Mouse (Mus musculus): ENCODE measurements around the gene Rap1a. TPM values are rescaled to one million over a fixed set of nuclear protein-coding genes. Genes with fewer than 3 reads are reported as not detected.

Gene Rap1a
- polyA plus RNA-seq, 2 experiments from 2014 or later, result 168 to 210 TPM

DNA sequence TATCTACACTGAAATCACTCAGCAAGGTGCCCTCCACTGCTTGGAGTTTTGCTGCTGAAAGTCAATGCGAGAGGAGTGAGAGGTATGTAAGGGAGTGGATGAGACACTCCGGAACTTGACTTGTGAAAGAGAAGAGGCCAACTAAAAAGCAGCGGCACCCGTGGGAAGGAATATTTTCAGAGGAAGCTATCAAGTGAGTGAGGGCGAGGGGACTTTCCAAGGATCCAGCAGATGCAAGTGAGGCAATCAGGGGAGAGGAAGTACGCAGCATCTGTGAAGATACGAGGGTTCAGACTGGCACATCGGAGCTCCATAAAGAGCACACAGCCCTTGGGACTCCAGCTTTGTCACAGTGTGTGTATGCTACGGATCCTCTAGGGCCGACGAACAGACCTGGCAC, 2.5 kb upstream of the Rap1a start:
- ATAC-seq, result peak; percentile 10

DNA sequence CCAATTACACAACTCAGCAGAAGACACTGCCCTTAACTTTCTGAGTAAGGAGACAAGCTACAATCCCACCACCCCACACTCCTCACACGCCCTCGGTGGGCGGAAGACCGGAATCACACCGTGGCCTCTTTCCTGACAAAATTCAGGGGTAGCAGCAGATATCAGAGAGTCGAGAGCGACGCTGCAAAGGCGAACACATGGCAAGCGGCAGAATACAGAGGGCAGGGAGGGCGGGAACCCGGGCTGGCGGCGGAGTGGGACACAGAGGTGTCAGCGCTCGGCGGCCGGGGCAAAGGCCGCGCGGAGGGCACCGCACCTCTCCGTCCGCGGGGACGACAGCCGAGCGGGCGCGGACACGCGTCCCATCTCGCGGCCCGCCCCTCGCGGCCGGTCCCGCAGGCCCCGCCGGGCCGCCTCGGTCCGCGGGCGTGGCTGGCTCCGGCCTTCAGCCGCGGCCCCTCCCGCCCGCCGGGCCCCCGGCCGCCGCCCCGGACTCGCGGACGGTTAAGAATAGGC, 403 bp downstream of the Rap1a start:
- no peak for ATAC-seq

DNA sequence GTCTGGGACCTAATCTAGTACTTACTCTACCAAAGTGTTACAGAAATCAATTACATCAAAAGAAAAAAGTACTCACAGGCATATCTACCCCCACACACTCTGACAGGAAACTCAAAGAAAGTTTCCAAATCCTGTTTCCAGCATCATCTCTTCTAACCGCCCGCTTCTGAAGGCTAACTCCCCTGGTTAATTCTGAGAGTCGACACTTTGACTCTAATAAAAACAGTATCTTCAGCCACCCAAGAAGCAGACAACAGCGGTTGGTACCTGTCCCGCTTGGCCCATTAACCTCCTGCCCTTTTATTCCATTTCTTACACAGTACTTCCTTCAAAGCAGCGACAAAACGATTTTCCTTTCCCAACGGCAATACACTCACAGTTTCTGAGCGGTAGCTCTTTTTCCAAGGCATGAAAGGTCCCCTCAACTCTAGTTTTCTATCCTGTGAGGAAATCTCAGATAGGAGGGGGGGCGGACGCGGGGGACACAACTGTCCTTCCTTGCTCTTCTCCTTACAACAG, 921 bp downstream of the Rap1a start:
- ATAC-seq, result peak; percentile 57

DNA sequence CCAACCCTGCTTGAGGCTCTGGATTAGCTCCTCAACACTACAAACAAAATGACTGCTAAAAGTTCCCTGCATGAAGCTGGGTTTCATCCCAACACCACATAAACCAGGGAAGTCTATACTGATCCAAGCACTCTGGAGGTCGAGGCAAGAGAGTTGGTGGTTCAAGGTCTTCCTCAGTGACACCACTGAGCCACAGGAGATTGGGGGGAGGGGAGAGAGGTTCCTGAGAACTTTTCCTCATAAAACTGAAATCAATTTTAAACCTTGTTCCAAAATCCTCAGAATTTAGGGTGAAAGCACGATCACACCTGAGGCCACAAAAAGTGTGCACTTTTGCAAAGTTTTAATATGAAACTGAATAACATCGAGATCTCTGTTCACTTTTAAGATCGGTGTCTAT, 1.8 kb downstream of the Rap1a start:
- ATAC-seq, result no peak

DNA sequence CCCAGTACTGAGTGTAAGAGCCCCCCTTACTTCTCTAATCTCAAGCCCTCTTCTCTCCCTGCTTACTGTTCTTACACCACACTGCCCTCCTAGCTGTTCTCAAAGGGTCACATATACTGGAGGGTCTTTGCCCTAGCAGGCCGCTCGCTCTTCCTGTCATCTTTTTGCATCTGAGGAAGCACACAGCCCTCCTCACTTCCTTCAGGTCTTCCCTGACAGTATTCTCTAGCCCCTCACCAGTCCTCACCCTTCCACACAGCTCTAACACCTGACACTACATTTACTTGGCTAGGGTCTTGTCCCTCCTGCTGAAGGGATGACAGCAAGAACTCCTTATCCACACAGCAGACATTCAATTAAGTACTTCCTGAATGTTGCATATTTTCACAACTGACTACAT, 2.4 kb downstream of the Rap1a start:
- ATAC-seq, result no peak

DNA sequence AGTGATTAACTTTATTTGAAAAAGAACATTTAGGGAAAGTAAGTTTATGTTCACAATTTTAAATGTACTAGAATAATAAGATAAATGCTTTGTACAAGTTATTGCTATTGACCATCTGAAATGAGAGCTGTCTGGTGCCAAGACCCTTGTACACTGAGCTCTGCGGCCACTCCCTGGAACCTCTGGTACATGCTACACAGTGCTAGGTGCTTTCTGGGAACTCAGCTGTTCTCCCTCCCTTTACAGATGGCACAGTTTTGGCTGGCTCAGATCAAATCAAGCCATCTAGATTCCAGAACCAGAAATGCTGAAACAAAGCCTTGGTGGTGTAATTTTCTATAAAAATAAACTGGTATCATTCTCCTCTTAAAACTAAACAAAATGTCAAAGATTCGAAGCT, 3.7 kb downstream of the Rap1a start:
- ATAC-seq, result no peak

DNA sequence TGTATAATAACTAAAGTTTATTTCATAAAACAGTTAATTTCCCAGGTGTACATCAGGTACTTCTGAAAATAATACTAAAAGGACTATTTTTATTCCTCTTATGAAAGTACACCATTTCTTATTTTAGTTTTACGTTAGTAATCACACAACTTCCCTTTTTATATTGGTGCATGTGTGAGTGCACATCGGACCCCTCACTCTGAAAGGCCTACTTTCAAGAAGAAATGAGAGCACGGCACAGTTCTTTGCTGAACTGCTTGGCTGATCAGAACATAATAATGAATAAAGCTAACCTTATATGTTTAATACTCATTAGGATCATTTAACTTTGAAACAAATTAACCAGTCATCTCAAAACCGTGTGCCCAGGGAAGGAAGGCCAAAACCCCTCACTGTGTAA, 4.4 kb downstream of the Rap1a start:
- ATAC-seq, result no peak

DNA sequence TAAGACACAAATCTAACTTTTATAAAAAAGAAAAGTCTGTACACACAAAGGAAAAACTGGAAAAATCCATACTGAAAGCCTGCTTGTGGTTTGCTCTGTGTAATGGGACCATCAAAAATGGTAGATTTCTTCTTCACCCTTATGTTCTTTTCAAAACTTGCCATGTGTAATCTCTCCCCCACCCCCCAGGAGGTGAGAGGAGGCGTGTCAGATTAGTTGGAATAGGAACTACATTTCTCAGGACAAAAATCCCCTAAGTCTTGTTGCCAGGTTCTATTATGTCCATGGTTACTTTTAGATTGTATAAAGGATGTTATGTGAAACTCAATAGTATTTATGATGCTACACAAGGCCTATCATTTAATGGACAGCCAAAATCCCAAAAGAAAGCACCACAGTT, 6.8 kb downstream of the Rap1a start:
- no peak for ATAC-seq

DNA sequence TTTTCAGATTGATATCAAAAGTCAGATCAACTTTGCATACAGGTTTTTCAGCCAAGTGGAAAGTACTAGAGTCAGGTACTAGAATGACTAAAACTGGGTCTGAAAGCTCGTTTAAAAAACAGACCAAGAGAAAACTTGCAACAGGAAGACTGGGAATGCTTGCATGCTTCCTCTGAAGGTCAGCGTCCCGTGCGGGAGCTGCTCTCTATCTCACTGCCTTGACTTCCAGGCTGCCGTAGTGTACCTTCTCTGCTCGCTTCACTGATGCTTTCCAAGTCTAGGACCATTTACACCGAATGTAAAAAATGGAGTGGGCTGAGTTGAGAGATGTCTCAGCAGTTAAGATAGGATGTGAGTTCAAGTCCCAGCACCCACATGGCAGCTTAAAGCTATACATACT, 8.8 kb downstream of the Rap1a start:
- ATAC-seq, result no peak

DNA sequence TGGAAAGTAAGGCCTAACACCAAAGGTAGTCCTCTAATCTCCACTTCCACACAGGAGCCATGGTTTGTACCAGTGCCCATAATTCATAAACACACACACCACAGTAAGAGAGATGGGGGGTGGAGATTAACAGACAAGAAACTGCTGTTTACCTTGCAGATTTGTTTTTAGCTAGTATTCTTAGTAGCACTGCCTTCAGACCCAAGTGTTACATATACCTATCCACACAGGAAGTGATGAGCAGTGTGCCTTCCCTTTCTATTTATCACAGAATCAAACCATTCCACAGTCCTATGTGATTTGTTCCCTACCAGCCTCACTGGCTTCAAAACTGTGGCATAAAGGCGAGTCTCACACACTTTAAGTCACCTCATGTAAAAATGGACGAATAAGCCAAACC, 10.0 kb downstream of the Rap1a start:
- peak; percentile 64 for ATAC-seq

DNA sequence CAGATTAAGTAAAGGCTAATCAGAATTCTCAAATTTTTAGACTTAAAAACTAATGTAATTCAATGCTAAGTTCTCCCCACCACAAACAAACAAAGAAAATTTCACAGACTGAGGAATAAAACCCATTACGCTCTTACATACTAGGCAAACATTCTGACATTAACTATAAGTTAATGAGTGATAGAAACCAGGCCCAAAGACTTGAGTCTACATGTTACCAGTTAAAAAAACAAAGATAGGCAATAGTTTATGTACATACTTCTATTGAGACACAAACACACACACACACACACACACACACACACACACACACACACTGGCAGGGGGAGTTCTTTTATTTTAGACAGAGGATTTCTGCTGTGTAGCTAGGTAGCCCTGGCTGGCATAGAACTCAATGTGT, 10.8 kb downstream of the Rap1a start:
- no peak for ATAC-seq

DNA sequence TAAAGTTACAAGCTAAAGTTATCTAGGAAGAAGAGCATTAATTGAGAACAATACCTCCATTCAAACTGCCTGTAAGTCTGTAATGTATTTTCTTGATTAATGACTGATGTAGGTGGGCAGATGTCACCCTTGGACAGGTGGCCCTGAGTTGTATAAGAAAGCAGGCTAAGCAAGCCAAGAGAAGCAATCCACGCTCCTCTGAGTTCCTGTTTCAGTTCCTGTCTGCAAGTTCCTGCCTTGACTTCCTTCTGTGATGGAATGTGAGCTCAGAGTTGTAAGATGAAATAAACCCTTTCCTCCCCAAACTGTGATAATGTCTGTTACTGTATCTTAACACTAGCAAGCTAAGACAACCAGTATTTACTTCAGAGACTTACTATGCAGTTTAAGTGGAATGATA, 11.4 kb downstream of the Rap1a start:
- no peak for ATAC-seq

DNA sequence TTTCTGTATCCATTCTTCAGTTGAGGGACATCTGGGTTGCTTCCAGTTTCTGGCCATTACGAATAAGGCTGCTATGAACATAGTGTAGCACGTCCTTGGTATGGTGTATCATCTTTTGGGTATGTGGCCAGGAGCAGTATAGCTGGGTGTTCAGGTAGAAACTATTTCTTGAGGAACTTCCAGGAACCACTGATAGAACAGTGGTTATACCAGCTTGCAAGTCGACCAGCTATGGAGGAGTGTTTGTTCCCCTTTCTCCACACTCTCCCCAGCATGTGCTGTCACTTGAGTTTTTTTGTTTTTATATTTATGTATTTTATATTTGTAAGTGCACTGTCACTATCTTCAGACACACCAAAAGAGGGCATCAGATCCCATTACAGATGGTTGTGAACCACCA, 13.8 kb downstream of the Rap1a start:
- ATAC-seq, result no peak

DNA sequence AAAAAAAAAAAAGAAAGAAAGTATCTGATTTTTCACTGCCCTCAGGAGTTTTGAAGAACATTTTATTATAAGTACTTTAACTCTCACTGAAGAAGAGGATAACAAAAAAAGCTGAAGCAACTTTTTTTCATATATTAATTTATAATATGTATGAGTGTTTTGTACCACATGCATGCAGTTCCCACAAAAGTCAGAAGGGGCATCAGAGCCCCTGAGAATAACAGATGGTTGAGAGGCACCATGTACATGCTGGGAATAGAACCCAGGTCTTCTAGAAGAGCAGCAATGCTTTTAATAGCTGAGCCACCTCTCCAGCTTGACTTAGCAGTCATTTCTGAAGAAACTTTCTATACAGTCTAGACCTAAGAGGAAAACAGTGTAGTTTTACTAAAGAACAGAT, 15.3 kb downstream of the Rap1a start:
- no peak for ATAC-seq

DNA sequence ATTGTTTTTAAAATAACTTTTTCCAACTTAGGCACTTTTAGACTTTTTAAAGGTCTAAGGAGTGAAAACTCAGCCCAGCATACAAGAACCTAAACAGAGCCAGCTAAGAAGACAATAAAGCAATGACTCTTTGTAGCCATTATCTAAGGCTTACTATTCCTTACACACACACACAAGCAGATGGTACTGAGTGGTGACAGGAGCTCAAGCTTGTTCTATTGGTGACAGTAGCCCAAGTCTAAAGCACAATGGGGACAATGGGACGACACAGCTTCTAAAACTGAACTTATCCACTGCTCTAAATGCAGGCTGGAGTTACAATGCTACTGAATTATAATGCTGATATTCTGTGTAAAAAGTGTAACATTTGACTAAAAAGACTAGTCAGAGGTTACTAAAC, 17.3 kb downstream of the Rap1a start:
- no peak for ATAC-seq

DNA sequence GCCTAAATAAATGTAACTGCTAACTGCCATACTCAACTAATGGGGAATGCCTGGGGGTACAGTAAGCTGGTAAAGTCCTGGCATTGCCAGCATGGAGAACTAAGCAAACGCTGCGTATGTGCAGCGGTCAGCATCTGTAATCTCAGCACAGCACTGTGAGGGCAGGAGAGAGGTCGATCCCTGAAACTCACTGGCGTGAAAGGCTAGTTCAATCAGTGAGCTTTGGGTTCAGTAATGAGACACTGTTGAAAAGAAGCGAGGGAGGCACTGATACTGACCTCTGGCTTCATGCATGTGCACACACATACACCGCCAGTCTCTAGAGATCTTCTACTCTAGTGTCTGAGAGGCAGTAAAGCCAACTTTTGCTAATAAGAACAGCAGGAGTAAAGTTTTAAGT, 18.7 kb downstream of the Rap1a start:
- no peak for ATAC-seq

DNA sequence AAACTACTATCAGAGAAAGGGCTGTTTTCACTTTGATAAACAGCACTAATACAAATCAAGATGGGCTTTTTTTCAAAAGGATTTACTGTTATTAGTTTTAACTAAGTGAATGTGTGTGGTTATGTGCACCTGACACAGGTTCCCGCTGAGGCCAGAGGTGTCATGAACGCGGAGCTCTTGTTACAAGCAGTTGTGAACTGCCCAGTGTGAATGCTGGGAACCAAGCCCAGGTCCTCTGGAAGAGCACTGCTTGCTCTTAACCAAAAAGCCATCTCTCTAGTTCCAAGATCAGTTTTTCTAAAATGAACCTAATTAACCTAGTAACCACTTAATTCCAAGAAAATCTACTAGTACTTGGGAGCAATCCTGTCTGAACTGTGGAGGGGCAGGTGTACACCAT, 23.1 kb downstream of the Rap1a start:
- ATAC-seq, result no peak

DNA sequence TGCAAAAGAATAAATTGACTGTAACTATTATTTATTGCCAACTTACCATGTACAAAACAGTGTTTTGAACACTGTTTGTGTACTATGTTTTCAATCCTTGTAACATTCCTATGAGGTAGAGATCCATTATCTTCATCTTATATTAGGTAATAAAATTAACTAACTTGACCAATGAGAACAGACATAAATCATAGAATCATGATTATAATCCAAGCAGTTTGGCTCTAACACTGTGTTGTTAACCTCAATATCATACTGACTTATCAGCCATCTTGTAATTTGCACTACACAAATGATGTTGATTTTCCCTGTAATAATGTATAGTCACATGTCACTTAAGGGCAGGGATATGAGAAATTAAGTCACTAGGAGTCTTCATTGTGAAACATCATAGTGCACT, 26.6 kb downstream of the Rap1a start:
- ATAC-seq, result no peak

DNA sequence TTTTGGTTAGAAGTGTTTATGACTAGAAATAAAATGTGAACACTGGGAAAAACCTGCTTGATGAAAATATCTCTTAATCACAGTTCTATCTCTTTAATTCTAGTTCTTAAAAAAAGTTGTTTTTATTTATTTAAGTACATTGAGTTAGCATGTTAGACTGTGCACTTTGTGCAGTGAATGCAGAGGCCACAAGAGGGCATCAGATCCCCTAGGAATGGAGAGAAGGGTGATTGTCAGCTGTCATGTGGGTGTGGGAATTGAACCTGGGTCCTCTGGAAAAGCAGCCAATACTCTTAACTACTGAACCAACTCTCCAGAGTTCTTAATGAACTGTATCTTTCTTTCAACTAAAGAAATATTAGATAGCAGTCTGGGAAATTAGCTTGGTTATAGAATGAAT, 29.6 kb downstream of the Rap1a start:
- no peak for ATAC-seq

DNA sequence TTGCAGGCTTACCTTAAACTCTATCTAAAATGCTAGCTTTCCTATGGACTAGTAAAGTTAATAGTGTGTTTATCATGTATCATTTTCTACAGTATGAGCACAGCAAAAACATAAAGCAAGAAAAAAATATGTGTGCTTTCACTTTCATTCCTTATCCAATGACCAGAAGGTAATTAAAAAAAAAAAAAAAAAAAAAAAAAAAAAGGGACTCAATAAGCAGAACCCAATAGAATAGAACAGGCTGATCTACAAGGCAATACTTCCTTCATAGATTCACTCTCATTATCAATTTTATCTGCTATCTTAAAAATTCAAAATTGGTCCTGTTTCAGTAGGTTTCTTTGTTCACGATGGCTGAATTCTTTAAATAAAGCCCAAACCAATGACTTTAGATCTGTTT, 30.3 kb downstream of the Rap1a start:
- ATAC-seq, result no peak

DNA sequence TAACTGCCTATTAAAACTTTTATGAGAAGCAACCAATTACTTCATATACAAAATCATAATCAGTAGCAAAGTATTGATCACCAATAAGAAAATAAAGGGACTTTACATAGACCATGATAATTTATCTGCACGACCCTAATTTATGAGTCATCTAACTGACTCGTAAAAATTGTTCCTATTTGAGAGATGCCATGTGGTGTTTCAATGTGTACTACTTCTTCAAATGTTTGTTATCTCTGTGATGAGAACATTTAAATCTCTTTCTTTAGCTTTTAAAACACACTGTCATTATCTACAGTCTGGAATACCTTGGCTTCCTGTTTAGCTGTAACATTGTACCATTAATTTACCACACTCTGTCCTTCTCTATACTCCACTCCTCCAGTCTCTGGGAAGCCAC, 31.8 kb downstream of the Rap1a start:
- no peak for ATAC-seq

DNA sequence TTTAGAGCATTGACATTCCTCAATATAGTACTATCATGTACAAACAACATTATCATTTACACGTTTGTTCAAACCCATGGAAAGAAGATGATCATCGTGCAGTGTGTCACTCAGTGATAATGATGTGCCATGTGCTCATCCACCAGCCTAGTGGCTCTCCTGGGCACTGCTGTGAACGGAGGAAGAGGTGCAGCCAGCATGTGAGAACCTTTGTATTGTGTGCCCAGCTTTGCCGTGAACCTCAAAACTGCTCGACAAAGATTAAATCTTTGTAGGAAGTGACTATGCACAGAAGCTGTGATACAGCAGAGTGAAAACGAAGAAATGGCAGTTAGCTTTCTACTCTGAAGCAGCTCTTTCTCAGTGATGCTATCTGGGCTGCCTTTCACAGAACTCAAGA, 32.6 kb downstream of the Rap1a start:
- ATAC-seq, result peak; percentile 84

DNA sequence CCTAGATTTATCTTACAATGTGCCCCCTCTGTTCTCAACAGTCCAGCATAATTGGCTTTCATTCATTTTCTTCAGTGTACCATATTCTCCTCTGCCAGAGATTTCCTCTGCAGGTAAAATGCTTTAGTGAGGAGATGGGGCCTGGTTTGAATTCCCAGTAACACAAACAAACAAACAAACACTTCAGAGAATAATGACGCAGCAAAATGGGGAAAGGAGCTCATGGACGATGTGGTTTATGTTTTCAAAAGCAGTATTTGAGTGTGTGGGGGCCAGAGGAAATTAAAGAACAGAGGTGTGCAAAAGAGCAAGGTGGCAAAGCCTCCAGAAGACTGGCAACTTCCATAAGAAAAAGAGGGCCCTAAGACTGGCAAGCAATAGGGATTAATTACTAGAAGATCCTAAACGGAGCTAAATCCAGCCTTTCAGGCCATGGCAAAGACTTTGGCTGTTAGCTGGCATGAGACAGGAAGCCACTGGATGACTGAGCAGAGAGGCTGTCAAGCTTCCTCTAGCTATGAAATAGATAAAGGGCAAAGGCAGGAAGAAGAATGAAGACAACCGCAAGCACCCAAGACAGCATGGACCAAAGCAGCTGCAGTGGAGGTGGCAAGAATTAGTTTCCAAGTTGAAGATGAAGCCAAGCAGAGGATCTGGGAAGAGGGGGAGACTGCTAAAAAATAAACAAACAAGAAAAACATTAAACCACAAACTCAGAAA, 37.8 kb downstream of the Rap1a start:
- ATAC-seq, result peak; percentile 95

DNA sequence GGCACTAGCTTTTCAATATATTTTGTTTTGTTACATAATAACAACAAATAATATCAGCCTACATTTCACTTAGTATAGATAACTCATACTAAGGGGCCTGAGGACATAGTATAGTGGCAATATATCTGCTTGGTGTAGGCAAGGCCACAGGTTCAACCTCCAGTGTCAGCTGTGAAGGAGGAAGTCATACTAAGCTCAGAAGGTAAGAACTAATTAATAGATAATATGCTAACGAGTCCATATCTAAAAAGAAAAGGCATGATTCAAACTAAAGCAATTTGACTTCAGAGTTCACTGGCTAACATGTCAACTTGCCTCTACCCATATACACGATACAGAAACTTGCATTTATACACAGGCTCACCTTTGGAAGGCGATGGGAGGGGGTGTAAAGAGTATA, 41.1 kb downstream of the Rap1a start:
- ATAC-seq, result no peak

DNA sequence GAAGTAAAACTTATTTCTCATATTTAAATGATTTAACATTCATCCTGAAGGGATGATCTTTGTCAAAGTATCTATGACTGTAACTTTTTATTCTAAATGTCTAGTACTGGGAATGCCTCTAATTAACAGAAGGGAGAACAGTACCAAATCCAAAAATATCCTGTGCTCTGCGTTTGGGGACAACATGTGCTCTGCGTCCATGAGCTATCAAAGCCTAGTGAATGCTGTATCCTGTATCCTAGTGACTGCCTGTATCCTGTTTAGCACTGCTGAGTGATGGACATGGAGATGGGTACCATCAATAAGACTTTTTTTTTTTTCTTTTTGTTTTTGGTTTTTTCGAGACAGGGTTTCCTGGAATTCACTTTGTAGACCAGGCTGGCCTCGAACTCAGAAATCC, 42.5 kb downstream of the Rap1a start:
- no peak for ATAC-seq
